ENCODE assay signal across 8 mouse cellular contexts in the genomic region with DNA sequence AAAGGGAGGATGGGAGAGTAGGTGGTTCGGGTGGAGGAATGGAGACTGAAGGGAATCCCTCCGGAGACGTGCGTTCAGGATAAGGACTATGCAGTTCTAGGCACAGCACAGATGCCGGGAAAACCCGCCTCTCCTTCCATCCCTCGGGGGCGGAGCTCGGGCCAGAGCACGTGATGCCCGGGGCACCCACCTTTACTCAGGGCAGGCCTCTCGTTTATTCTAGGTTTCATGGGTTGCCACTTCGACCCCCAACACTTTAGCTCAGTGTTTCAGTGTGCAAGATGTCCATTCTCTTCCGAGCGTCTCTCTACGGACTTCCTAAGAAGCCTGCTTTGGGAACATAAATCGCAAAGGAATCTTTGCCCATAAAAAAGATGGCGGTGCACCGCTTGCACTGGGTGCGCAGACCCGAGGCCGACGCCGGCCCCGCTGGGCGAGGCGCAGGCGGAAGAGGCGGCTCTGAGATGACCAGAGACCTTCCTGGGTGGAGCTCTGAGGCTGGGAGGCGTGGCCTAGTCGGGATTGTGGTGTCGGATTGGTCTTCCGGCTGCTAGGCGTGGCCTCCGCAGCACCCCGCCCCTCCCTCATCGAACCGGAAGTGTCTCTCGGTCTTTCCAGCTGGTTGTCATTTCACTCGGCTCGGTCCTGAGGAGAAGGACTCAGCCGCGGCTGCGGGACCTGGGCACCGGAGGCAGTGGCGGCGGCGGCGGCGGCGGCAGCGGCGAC. TPM values are rescaled to one million over a fixed set of nuclear protein-coding genes. Genes with fewer than 3 reads are reported as not detected.
DNase-seq lines count a peak whose midpoint lies in the region; ATAC-seq lines count a peak whose summit lies in the region.

No protein-coding gene starts in this region.

- H3K27ac ChIP-seq in heart, embryonic 10.5 days = peak overlapping the region; percentile 97
- peak overlapping the region; percentile 87 for H3K27ac ChIP-seq in kidney, embryonic 15.5 days

- no peaks in the 10 kb centered on the region for H3K27me3 ChIP-seq in heart, embryonic 10.5 days (ENCODE audit: insufficient read depth, poor library complexity, severe bottlenecking)
- H3K27me3 ChIP-seq in kidney, embryonic 15.5 days = no peaks in the 10 kb centered on the region

- peak; percentile 99 for DNase-seq in B cell, adult 2 months
- peak; percentile 100 for DNase-seq in brain, adult 2 months (ENCODE audit: low read depth, low spot score)
- DNase-seq in heart, embryonic 10.5 days (ENCODE audit: low spot score) = peak; percentile 99
- peak; percentile 100 for DNase-seq in liver
- peak; percentile 99 for DNase-seq in spleen, postnatal 4 days (ENCODE audit: low spot score in 2 of 2)

- under 1% methylated on average over 53 of the region's 53 CpGs for WGBS in heart, embryonic 10.5 days
- under 1% methylated on average over 53 of the region's 53 CpGs for WGBS in kidney, embryonic 15.5 days

- ATAC-seq in erythroblast, adult 5-6 weeks (replicated peaks; ENCODE audit: low FRiP score, poor library complexity, severe bottlenecking) = peak; percentile 91
- peak; percentile 100 for ATAC-seq in kidney, embryonic 15.5 days (replicated peaks; ENCODE audit: low FRiP score)
- ATAC-seq in monocyte, adult 5-6 weeks (replicated peaks; ENCODE audit: insufficient number of reproducible peaks, low FRiP score, low TSS enrichment, poor library complexity, severe bottlenecking) = peak; percentile 99

- no peaks in the 10 kb centered on the region for H3K9me3 ChIP-seq in heart, embryonic 10.5 days
- no peaks in the 10 kb centered on the region for H3K9me3 ChIP-seq in kidney, embryonic 15.5 days (replicated peaks)

- H3K9ac ChIP-seq in kidney, embryonic 15.5 days = peak overlapping the region; percentile 86

- peak overlapping the region; percentile 93 for H3K4me3 ChIP-seq in heart, embryonic 10.5 days
- H3K4me3 ChIP-seq in kidney, embryonic 15.5 days (replicated peaks) = peak overlapping the region; percentile 91

- peak overlapping the region; percentile 77 for H3K4me2 ChIP-seq in kidney, embryonic 15.5 days

- H3K36me3 ChIP-seq in heart, embryonic 10.5 days = no peaks in the 10 kb centered on the region
- no peaks in the 10 kb centered on the region for H3K36me3 ChIP-seq in kidney, embryonic 15.5 days

- H3K4me1 ChIP-seq in heart, embryonic 10.5 days = peaks cover 9% of the 10 kb centered on the region
- peaks cover 17% of the 10 kb centered on the region for H3K4me1 ChIP-seq in kidney, embryonic 15.5 days

RNA-seq across cellular contexts. Expression of gene Cpeb4, which starts 1.6 kb away (rescaled TPM):
- 1,203 and 1,240 TPM in 2 replicates for total RNA-seq in erythroblast, adult 5-6 weeks (2015; ENCODE audit: low replicate concordance)
- 858 and 892 TPM in 2 replicates for total RNA-seq in erythroblast, adult 5-6 weeks (2017; ENCODE audit: low replicate concordance)
- 5.4 and 8.3 TPM in 2 replicates for polyA plus RNA-seq in heart, embryonic 10.5 days (2016; fragmentation: Nextera tagmentation; extraction: Ambion mirVana)
- polyA plus RNA-seq in kidney, embryonic 15.5 days (2015; fragmentation: Nextera tagmentation; extraction: Ambion mirVana) = 3.6 and 3.9 TPM in 2 replicates
- 31.9 to 45.7 TPM (median 34.4 TPM) in 3 replicates for total RNA-seq in monocyte, adult 5-6 weeks (2017)

Comparison
In these comparisons a context has a peak if more than half of its experiments do, and no peak if none do; other contexts are left out.
1. Peak in every context shown above with its lines: DNase-seq, ATAC-seq, H3K4me3 ChIP-seq and H3K27ac ChIP-seq.
2. RNA of gene Cpeb4, which starts 1.6 kb away (total RNA-seq): 858 to 1,240 TPM in erythroblast, adult 5-6 weeks; 31.9 to 45.7 TPM in monocyte, adult 5-6 weeks; every median in the first group is over 10 times any median in the second.